Mouse (Mus musculus) activated CD4-positive, CD25-positive, alpha-beta regulatory T cell, adult 4 months (primary cell): ENCODE results near the gene Oas1f. TPM values are rescaled to one million over a fixed set of nuclear protein-coding genes. Genes with fewer than 3 reads are reported as not detected.
"Not testable (repeated sequence)": the region's sequence is repeated elsewhere in the genome, so short reads cannot be mapped to it uniquely, and the experiment has no call there.

ENCODE experiments used
- ATAC-seq: one replicate; pipeline ENCODE4 v1.8.0; 2017
- polyA plus RNA-seq, 2 experiments: library from polyadenylated mRNA; unstranded; fragments of 100-300 nt; shearing (Covaris generic); gene quantifications; one replicate each; pipeline ENCODE4 v1.2.1; 2017

The Oas1f gene
- polyA plus RNA-seq, result not detected

GRCm38 (mm10) chr5:120847067-120847466, at the start of gene Oas1f:
TSS of gene Oas1f (plus strand) at chr5:120847367.
- ATAC-seq, result no peak

- ATAC-seq, result not testable (repeated sequence)
Observed at GRCm38 (mm10) chr5:120798147-120798546, 49.0 kb upstream of the Oas1f start.

- not testable (repeated sequence) for ATAC-seq
Observed at GRCm38 (mm10) chr5:120798943-120799342, 48.2 kb upstream of the Oas1f start.

GRCm38 (mm10) chr5:120803596-120803995, 43.6 kb upstream of the Oas1f start:
- ATAC-seq, result no peak

GRCm38 (mm10) chr5:120806458-120806857, 40.7 kb upstream of the Oas1f start:
- ATAC-seq, result no peak

GRCm38 (mm10) chr5:120809171-120809570, 38.0 kb upstream of the Oas1f start:
- no peak for ATAC-seq

- ATAC-seq, result peak; percentile 98
Observed at GRCm38 (mm10) chr5:120811951-120812819, 35.0 kb upstream of the Oas1f start, which contains the start of gene Oas1c. TSS of gene Oas1c (minus strand) at chr5:120812514.

GRCm38 (mm10) chr5:120813023-120813422, 34.1 kb upstream of the Oas1f start:
- no peak for ATAC-seq

- no peak for ATAC-seq
Observed at GRCm38 (mm10) chr5:120815949-120816348, 31.2 kb upstream of the Oas1f start.

- ATAC-seq, result no peak
Observed at GRCm38 (mm10) chr5:120818999-120819398, 28.2 kb upstream of the Oas1f start.

- ATAC-seq, result peak; percentile 100
Observed at GRCm38 (mm10) chr5:120831031-120831430, 16.1 kb upstream of the Oas1f start.

GRCm38 (mm10) chr5:120833335-120834280, 13.6 kb upstream of the Oas1f start:
- no peak for ATAC-seq

- ATAC-seq, result no peak
Observed at GRCm38 (mm10) chr5:120836731-120837585, 10.2 kb upstream of the Oas1f start.

GRCm38 (mm10) chr5:120844713-120845112, 2.5 kb upstream of the Oas1f start:
- ATAC-seq, result no peak

- ATAC-seq, result no peak
Observed at GRCm38 (mm10) chr5:120849601-120850136, 2.5 kb downstream of the Oas1f start.

GRCm38 (mm10) chr5:120859241-120859640, 12.1 kb downstream of the Oas1f start:
- no peak for ATAC-seq

- ATAC-seq, result no peak
Observed at GRCm38 (mm10) chr5:120861121-120861520, 14.0 kb downstream of the Oas1f start, which contains the start of gene Oas1h. TSS of gene Oas1h (plus strand) at chr5:120861421.

GRCm38 (mm10) chr5:120865336-120865860, 18.2 kb downstream of the Oas1f start:
- ATAC-seq, result no peak

- no peak for ATAC-seq
Observed at GRCm38 (mm10) chr5:120869436-120870015, 22.4 kb downstream of the Oas1f start.

GRCm38 (mm10) chr5:120870081-120870480, 22.9 kb downstream of the Oas1f start:
- ATAC-seq, result no peak

GRCm38 (mm10) chr5:120870782-120871181, 23.6 kb downstream of the Oas1f start:
- ATAC-seq, result no peak
